Mouse (Mus musculus): Measurements from ENCODE around the gene Gm21962. TPM values are rescaled to one million over a fixed set of nuclear protein-coding genes. Genes with fewer than 3 reads are reported as not detected.

Gene Gm21962
- polyA plus RNA-seq, 1 experiment from 2014 or later: not detected

GRCm38 (mm10) chr3:137680923-137681322, 9.6 kb downstream of the Gm21962 start:
- no peaks in the 10 kb centered on the region for H3K9me3 ChIP-seq (ENCODE audit: control insufficient read depth, low read length)
- no peaks in the 10 kb centered on the region for H3K27me3 ChIP-seq (ENCODE audit: control insufficient read depth, insufficient read depth, low read length)
- H3K4me2 ChIP-seq (ENCODE audit: low read length): 0 out of 2 replicates have a peak overlapping the region, but pooled peaks have one; percentile 11
- H3K27ac ChIP-seq (replicated peaks in 1 of 2; ENCODE audit: control insufficient read depth in 1 of 2, insufficient read depth in 1 of 2, low read depth in 2 of 2, low read length in 2 of 2): peak overlapping the region; percentile 20 to 35; a peak in 2 of 4 replicates
- H3K4me3 ChIP-seq (ENCODE audit: control insufficient read depth in 1 of 2, insufficient read depth in 1 of 2, low read depth in 1 of 2, low read length in 2 of 2): no peak overlapping the region
- WGBS: 3% methylated on average over 3 of the region's 3 CpGs
- no peaks in the 10 kb centered on the region for H3K36me3 ChIP-seq (ENCODE audit: control insufficient read depth, insufficient read depth, low read length)
- ATAC-seq (ENCODE audit: insufficient number of reproducible peaks, insufficient read depth, low FRiP score, low read depth): peak; percentile 88
- no peak overlapping the region for H3K9ac ChIP-seq (ENCODE audit: low read length)
- H3K4me1 ChIP-seq (ENCODE audit: control insufficient read depth in 2 of 2, insufficient read depth in 2 of 2, low read length in 2 of 2): peaks cover 2 to 13% of the 10 kb centered on the region in 2 experiments; a peak in 3 of 4 replicates

GRCm38 (mm10) chr3:137682911-137683806, 11.8 kb downstream of the Gm21962 start:
- Histone ChIP-seq H3K4me1 (ENCODE audit: control insufficient read depth in 2 of 2, insufficient read depth in 2 of 2, low read length in 2 of 2) (peaks cover 2 to 13% of the 10 kb centered on the region in 2 experiments; a peak in 3 of 4 replicates), H3K27ac (replicated peaks in 1 of 2; ENCODE audit: control insufficient read depth in 1 of 2, insufficient read depth in 1 of 2, low read depth in 2 of 2, low read length in 2 of 2) (no peak overlapping the region), H3K27me3 (ENCODE audit: control insufficient read depth, insufficient read depth, low read length) (no peaks in the 10 kb centered on the region), H3K9me3 (ENCODE audit: control insufficient read depth, low read length) (no peaks in the 10 kb centered on the region), H3K4me2 (ENCODE audit: low read length) (no peak overlapping the region), H3K4me3 (ENCODE audit: control insufficient read depth in 1 of 2, insufficient read depth in 1 of 2, low read depth in 1 of 2, low read length in 2 of 2) (no peak overlapping the region), H3K9ac (ENCODE audit: low read length) (no peak overlapping the region), H3K36me3 (ENCODE audit: control insufficient read depth, insufficient read depth, low read length) (no peaks in the 10 kb centered on the region)
- WGBS: 55% methylated on average over 7 of the region's 7 CpGs
- no peak for ATAC-seq (ENCODE audit: insufficient number of reproducible peaks, insufficient read depth, low FRiP score, low read depth)

GRCm38 (mm10) chr3:137683807-137684403, 12.6 kb downstream of the Gm21962 start:
- H3K27me3 ChIP-seq (ENCODE audit: control insufficient read depth, insufficient read depth, low read length): no peaks in the 10 kb centered on the region
- WGBS: 64% methylated on average over 6 of the region's 6 CpGs
- peaks cover 2 to 13% of the 10 kb centered on the region in 2 experiments; a peak in 3 of 4 replicates for H3K4me1 ChIP-seq (ENCODE audit: control insufficient read depth in 2 of 2, insufficient read depth in 2 of 2, low read length in 2 of 2)
- no peak for ATAC-seq (ENCODE audit: insufficient number of reproducible peaks, insufficient read depth, low FRiP score, low read depth)
- no peaks in the 10 kb centered on the region for H3K36me3 ChIP-seq (ENCODE audit: control insufficient read depth, insufficient read depth, low read length)
- H3K9me3 ChIP-seq (ENCODE audit: control insufficient read depth, low read length): no peaks in the 10 kb centered on the region
- H3K4me3 ChIP-seq (ENCODE audit: control insufficient read depth in 1 of 2, insufficient read depth in 1 of 2, low read depth in 1 of 2, low read length in 2 of 2): no peak overlapping the region
- no peak overlapping the region for H3K27ac ChIP-seq (replicated peaks in 1 of 2; ENCODE audit: control insufficient read depth in 1 of 2, insufficient read depth in 1 of 2, low read depth in 2 of 2, low read length in 2 of 2)
- H3K4me2 ChIP-seq (ENCODE audit: low read length): no peak overlapping the region
- no peak overlapping the region for H3K9ac ChIP-seq (ENCODE audit: low read length)

GRCm38 (mm10) chr3:137686932-137687331, 15.6 kb downstream of the Gm21962 start:
- Histone ChIP-seq H3K9me3 (ENCODE audit: control insufficient read depth, low read length) (no peaks in the 10 kb centered on the region), H3K36me3 (ENCODE audit: control insufficient read depth, insufficient read depth, low read length) (no peaks in the 10 kb centered on the region), H3K27me3 (ENCODE audit: control insufficient read depth, insufficient read depth, low read length) (no peaks in the 10 kb centered on the region), H3K4me2 (ENCODE audit: low read length) (no peak overlapping the region), H3K9ac (ENCODE audit: low read length) (no peak overlapping the region), H3K27ac (replicated peaks in 1 of 2; ENCODE audit: control insufficient read depth in 1 of 2, insufficient read depth in 1 of 2, low read depth in 2 of 2, low read length in 2 of 2) (no peak overlapping the region), H3K4me1 (ENCODE audit: control insufficient read depth in 2 of 2, insufficient read depth in 2 of 2, low read length in 2 of 2) (peaks cover 0 to under 1% of the 10 kb centered on the region in 2 experiments; a peak in 1 of 4 replicates), H3K4me3 (ENCODE audit: control insufficient read depth in 1 of 2, insufficient read depth in 1 of 2, low read depth in 1 of 2, low read length in 2 of 2) (no peak overlapping the region)
- ATAC-seq (ENCODE audit: insufficient number of reproducible peaks, insufficient read depth, low FRiP score, low read depth): no peak
- WGBS: 88% methylated on average over 2 of the region's 2 CpGs

GRCm38 (mm10) chr3:137691503-137691902, 20.2 kb downstream of the Gm21962 start:
- H3K27ac ChIP-seq (replicated peaks in 1 of 2; ENCODE audit: control insufficient read depth in 1 of 2, insufficient read depth in 1 of 2, low read depth in 2 of 2, low read length in 2 of 2): no peak overlapping the region
- no peaks in the 10 kb centered on the region for H3K36me3 ChIP-seq (ENCODE audit: control insufficient read depth, insufficient read depth, low read length)
- no peak overlapping the region for H3K4me3 ChIP-seq (ENCODE audit: control insufficient read depth in 1 of 2, insufficient read depth in 1 of 2, low read depth in 1 of 2, low read length in 2 of 2)
- no peak for ATAC-seq (ENCODE audit: insufficient number of reproducible peaks, insufficient read depth, low FRiP score, low read depth)
- no peak overlapping the region for H3K4me2 ChIP-seq (ENCODE audit: low read length)
- no peaks in the 10 kb centered on the region for H3K27me3 ChIP-seq (ENCODE audit: control insufficient read depth, insufficient read depth, low read length)
- H3K9me3 ChIP-seq (ENCODE audit: control insufficient read depth, low read length): no peaks in the 10 kb centered on the region
- H3K4me1 ChIP-seq (ENCODE audit: control insufficient read depth in 2 of 2, insufficient read depth in 2 of 2, low read length in 2 of 2): no peaks in the 10 kb centered on the region
- H3K9ac ChIP-seq (ENCODE audit: low read length): no peak overlapping the region

- Histone ChIP-seq H3K36me3 (ENCODE audit: control insufficient read depth, insufficient read depth, low read length) (no peaks in the 10 kb centered on the region), H3K4me1 (ENCODE audit: control insufficient read depth in 2 of 2, insufficient read depth in 2 of 2, low read length in 2 of 2) (no peaks in the 10 kb centered on the region), H3K4me3 (ENCODE audit: control insufficient read depth in 1 of 2, insufficient read depth in 1 of 2, low read depth in 1 of 2, low read length in 2 of 2) (no peak overlapping the region), H3K27ac (replicated peaks in 1 of 2; ENCODE audit: control insufficient read depth in 1 of 2, insufficient read depth in 1 of 2, low read depth in 2 of 2, low read length in 2 of 2) (no peak overlapping the region), H3K9me3 (ENCODE audit: control insufficient read depth, low read length) (no peaks in the 10 kb centered on the region), H3K9ac (ENCODE audit: low read length) (no peak overlapping the region), H3K4me2 (ENCODE audit: low read length) (no peak overlapping the region), H3K27me3 (ENCODE audit: control insufficient read depth, insufficient read depth, low read length) (no peaks in the 10 kb centered on the region)
- ATAC-seq (ENCODE audit: insufficient number of reproducible peaks, insufficient read depth, low FRiP score, low read depth): no peak
- WGBS: 45% methylated on average over 2 of the region's 2 CpGs
Observed at GRCm38 (mm10) chr3:137715946-137716345, 44.6 kb downstream of the Gm21962 start.

- no peak overlapping the region for H3K9ac ChIP-seq (ENCODE audit: low read length)
- H3K36me3 ChIP-seq (ENCODE audit: control insufficient read depth, insufficient read depth, low read length): no peaks in the 10 kb centered on the region
- H3K4me3 ChIP-seq (ENCODE audit: control insufficient read depth in 1 of 2, insufficient read depth in 1 of 2, low read depth in 1 of 2, low read length in 2 of 2): no peak overlapping the region
- H3K9me3 ChIP-seq (ENCODE audit: control insufficient read depth, low read length): no peaks in the 10 kb centered on the region
- H3K27me3 ChIP-seq (ENCODE audit: control insufficient read depth, insufficient read depth, low read length): no peaks in the 10 kb centered on the region
- no peaks in the 10 kb centered on the region for H3K4me1 ChIP-seq (ENCODE audit: control insufficient read depth in 2 of 2, insufficient read depth in 2 of 2, low read length in 2 of 2)
- no peak overlapping the region for H3K4me2 ChIP-seq (ENCODE audit: low read length)
- H3K27ac ChIP-seq (replicated peaks in 1 of 2; ENCODE audit: control insufficient read depth in 1 of 2, insufficient read depth in 1 of 2, low read depth in 2 of 2, low read length in 2 of 2): no peak overlapping the region
- ATAC-seq (ENCODE audit: insufficient number of reproducible peaks, insufficient read depth, low FRiP score, low read depth): no peak
- WGBS: 78% methylated on average over 3 of the region's 3 CpGs
Observed at GRCm38 (mm10) chr3:137716573-137717157, 45.3 kb downstream of the Gm21962 start.

Data from heart, embryonic 14.5 days (tissue).